Mouse (Mus musculus) intestine, embryonic 14.5 days (tissue): Measurements from ENCODE around the gene Mrgprd. TPM values are rescaled to one million over a fixed set of nuclear protein-coding genes. Genes with fewer than 3 reads are reported as not detected.
A peak's percentile ranks its signal among the peaks of the same experiment; 100 is the strongest.

Experiments
- ATAC-seq: fragments of 200-750 bp; cut with Nextera tagmentation; replicated peaks from 2 replicates; pipeline ENCODE4 v1.8.0; 2017; ENCODE audit warnings: low read depth, moderate number of reproducible peaks, moderate TSS enrichment, moderate library complexity; ENCODE audit not compliant: low FRiP score, low TSS enrichment
- DNase-seq: peaks from one replicate; pipeline ENCODE4 v3.0.0-alpha.2; 2018; ENCODE audit warnings: low spot score
- H3K27ac ChIP-seq: fragments of 300-500 bp; sonication (generic); 2 replicates; pipeline ENCODE4 v1.5.1; 2014; ENCODE audit warnings: low read depth, mild to moderate bottlenecking, control low read depth
- H3K27me3 ChIP-seq: fragments of 300-500 bp; sonication (generic); replicated peaks from 2 replicates; pipeline ENCODE4 v1.6.1; 2014; ENCODE audit warnings: low read length, control low read depth; ENCODE audit not compliant: control insufficient read depth, insufficient read depth
- H3K36me3 ChIP-seq: fragments of 300-500 bp; sonication (generic); 2 replicates; pipeline ENCODE4 v1.6.1; 2014; ENCODE audit warnings: low read length, control low read depth; ENCODE audit not compliant: control insufficient read depth, insufficient read depth
- H3K4me1 ChIP-seq: fragments of 300-500 bp; sonication (generic); replicated peaks from 2 replicates; pipeline ENCODE4 v1.6.1; 2014; ENCODE audit warnings: low read length, control low read depth, mixed read lengths; ENCODE audit not compliant: control insufficient read depth, insufficient read depth
- H3K4me2 ChIP-seq: fragments of 300-500 bp; sonication (generic); 2 replicates; pipeline ENCODE4 v1.6.1; 2014; ENCODE audit warnings: low read length
- H3K4me3 ChIP-seq: fragments of 300-500 bp; sonication (generic); 2 replicates; pipeline ENCODE4 v1.5.1; 2014; ENCODE audit warnings: low read depth, low read length, control low read depth, mixed read lengths
- H3K9ac ChIP-seq: fragments of 300-500 bp; sonication (generic); 2 replicates; pipeline ENCODE4 v1.6.1; 2014; ENCODE audit warnings: mild to moderate bottlenecking, low read length
- H3K9me3 ChIP-seq: fragments of 300-500 bp; sonication (generic); 2 replicates; pipeline ENCODE4 v1.6.1; 2016; ENCODE audit warnings: low read length, control low read depth; ENCODE audit not compliant: control insufficient read depth
- WGBS: fragments of 180-500 bp; shearing (Covaris S2); extraction: QIAGEN DNeasy Blood & Tissue Kit; methylation state at CpG from one replicate; pipeline ENCODE4 v1.1.7; 2014; 5-methylcytosine and 5-hydroxymethylcytosine counted together
- polyA plus RNA-seq: library from polyadenylated mRNA; unstranded; fragments of >200 nt; fragmentation: Nextera tagmentation; extraction: Ambion mirVana; gene quantifications from 2 replicates; pipeline ENCODE4 v1.2.1, GENCODE M21; 2014

Mrgprd gene
- polyA plus RNA-seq, 1 experiment from 2014 or later = not detected

- Histone ChIP-seq H3K9me3 (no peaks in the 10 kb centered on the region), H3K36me3 (no peaks in the 10 kb centered on the region), H3K4me2 (no peak overlapping the region), H3K27ac (no peak overlapping the region), H3K9ac (no peak overlapping the region), H3K27me3 (no peaks in the 10 kb centered on the region), H3K4me1 (peaks cover 2% of the 10 kb centered on the region; the same call in 1 of the 2 replicates), H3K4me3 (no peak overlapping the region)
- 68% methylated on average over 2 of the region's 2 CpGs for WGBS
- DNase-seq = no peak
- ATAC-seq = no peak
These were observed 16.0 kb downstream of the Mrgprd start for GRCm38 (mm10) chr7:145330641-145331040.

DNA sequence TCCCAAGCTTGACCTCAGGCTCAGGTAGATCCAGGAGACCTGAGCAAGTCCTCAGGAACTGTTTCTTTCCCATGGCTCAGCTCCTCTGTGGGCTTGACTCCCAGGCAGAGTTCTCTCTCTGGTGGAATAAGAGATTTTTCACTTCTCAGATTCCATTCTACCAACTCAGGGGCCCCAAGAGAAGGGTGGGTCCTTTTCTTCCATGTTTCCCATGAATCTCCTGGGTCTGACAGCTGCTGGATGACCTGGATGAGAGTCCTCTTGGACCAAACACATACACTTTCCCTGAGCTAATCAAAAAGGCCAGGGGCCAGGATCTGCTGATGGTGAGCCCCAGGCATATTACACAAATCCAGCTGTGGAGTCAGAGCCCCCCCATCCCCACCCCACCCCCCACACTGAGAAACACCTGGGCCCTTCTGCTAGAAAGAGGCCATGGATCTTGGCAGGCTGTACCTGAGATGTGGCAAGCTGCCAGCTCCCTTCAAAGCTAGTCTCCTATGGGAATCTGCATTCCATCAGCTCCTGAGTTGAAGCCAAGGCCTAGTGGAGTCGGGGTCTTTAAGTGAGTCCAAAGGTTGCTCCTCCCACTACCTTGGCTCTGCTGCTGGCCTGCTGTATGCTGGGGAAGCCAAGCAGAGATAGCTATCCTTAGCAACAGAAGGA lies 17.9 kb downstream of the Mrgprd start:
- no peak for DNase-seq
- no peak overlapping the region for H3K27ac ChIP-seq
- ATAC-seq = peak; percentile 22; the same call in 1 of the 2 replicates

GRCm38 (mm10) chr7:145333936-145334335 lies 19.3 kb downstream of the Mrgprd start:
- Histone ChIP-seq H3K27me3 (no peaks in the 10 kb centered on the region), H3K9me3 (no peaks in the 10 kb centered on the region), H3K4me2 (no peak overlapping the region), H3K27ac (no peak overlapping the region), H3K4me3 (no peak overlapping the region), H3K9ac (no peak overlapping the region), H3K36me3 (no peaks in the 10 kb centered on the region), H3K4me1 (peaks cover 2% of the 10 kb centered on the region; the same call in 1 of the 2 replicates)
- ATAC-seq (no peak), DNase-seq (no peak)
- whole genome bisulfite sequencing = 78% methylated on average over 6 of the region's 6 CpGs

More for the DNA sequence above, 17.9 kb downstream of the Mrgprd start:
- Histone ChIP-seq H3K4me1 (peaks cover 2% of the 10 kb centered on the region; the same call in 1 of the 2 replicates), H3K9ac (no peak overlapping the region), H3K27me3 (no peaks in the 10 kb centered on the region), H3K4me3 (no peak overlapping the region), H3K9me3 (no peaks in the 10 kb centered on the region), H3K36me3 (no peaks in the 10 kb centered on the region), H3K4me2 (no peak overlapping the region)
- WGBS = 41% methylated on average over 1 of the region's 1 CpGs

DNA sequence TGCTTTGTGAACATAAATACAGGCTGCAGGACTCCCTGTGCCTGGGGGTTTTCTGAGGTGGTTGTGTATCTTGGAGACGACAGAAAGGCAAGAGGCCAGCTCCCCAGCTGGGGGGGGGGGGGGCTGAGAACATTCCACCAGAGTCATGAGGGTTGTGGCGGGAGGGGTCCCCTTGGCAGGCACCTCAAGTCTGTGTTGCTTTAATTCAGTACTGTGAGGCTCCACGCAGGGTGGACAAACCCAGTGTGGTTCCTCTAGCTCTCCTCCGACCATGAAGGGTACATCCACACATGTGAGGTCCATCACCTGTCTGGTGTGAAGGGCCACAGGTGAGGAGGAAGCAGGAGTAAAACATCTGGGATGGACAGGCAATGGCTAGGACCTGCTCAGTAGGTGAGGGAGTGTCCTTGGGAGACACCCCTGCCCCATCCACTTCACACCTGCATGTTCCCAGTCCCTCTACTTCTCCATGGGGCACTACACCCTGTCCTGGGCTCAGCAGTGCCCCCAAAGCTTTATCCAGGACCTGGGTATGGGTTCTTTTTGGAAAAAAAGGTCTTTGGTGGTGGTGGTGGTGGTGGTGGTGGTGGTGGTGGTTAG lies 19.9 kb downstream of the Mrgprd start:
- no peaks in the 10 kb centered on the region for H3K36me3 ChIP-seq
- ATAC-seq (no peak), DNase-seq (no peak)
- H3K4me2 ChIP-seq = no peak overlapping the region
- H3K9me3 ChIP-seq = no peaks in the 10 kb centered on the region
- peaks cover 2% of the 10 kb centered on the region; the same call in 1 of the 2 replicates for H3K4me1 ChIP-seq
- H3K27ac ChIP-seq = no peak overlapping the region
- H3K27me3 ChIP-seq = no peaks in the 10 kb centered on the region
- WGBS = 43% methylated on average over 4 of the region's 4 CpGs
- H3K4me3 ChIP-seq = no peak overlapping the region
- no peak overlapping the region for H3K9ac ChIP-seq

GRCm38 (mm10) chr7:145335199-145335598 lies 20.6 kb downstream of the Mrgprd start:
- H3K27ac ChIP-seq = no peak overlapping the region
- no peaks in the 10 kb centered on the region for H3K36me3 ChIP-seq
- no peak for ATAC-seq
- H3K9ac ChIP-seq = no peak overlapping the region
- H3K27me3 ChIP-seq = no peaks in the 10 kb centered on the region
- H3K9me3 ChIP-seq = no peaks in the 10 kb centered on the region
- DNase-seq = no peak
- peaks cover 2% of the 10 kb centered on the region; the same call in 1 of the 2 replicates for H3K4me1 ChIP-seq
- H3K4me3 ChIP-seq = no peak overlapping the region
- H3K4me2 ChIP-seq = no peak overlapping the region

DNA sequence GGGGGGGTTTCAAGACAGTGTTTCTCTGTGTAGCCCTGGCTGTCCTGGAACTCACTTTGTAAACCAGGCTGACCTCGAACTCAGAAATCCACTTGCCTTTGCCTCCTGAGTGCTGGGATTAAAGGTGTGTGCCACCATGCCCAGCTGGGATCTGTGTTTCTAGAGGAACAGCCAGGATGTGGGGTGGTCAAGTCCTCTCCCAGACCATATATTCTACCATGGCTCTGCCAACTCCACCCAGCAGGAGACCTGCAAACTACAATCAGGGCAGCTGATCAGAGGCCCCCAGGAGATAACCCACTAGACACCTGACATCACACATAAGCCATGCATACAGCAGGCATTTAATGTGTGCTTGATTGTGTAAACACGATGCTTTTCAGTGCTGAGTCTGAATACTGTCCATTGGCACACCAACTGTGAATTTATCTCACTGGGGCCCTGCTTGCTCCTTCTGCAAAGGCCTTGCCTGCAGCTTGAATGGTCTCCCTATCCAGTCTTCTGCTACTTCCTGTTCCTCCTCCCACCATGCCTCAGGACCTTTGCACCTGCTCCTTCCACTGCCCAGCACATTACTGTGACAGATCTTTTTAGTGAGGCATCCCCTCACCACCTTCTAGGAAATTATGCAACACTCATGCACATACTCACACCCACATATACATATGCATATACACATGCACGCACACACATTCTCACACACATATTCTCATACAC lies 21.1 kb downstream of the Mrgprd start:
- Histone ChIP-seq H3K27me3 (no peaks in the 10 kb centered on the region), H3K36me3 (no peaks in the 10 kb centered on the region), H3K27ac (no peak overlapping the region), H3K4me2 (no peak overlapping the region), H3K9ac (no peak overlapping the region), H3K4me3 (no peak overlapping the region), H3K9me3 (no peaks in the 10 kb centered on the region), H3K4me1 (peaks cover 2% of the 10 kb centered on the region; the same call in 1 of the 2 replicates)
- DNase-seq (no peak), ATAC-seq (no peak)
- 89% methylated on average over 3 of the region's 3 CpGs for WGBS

DNA sequence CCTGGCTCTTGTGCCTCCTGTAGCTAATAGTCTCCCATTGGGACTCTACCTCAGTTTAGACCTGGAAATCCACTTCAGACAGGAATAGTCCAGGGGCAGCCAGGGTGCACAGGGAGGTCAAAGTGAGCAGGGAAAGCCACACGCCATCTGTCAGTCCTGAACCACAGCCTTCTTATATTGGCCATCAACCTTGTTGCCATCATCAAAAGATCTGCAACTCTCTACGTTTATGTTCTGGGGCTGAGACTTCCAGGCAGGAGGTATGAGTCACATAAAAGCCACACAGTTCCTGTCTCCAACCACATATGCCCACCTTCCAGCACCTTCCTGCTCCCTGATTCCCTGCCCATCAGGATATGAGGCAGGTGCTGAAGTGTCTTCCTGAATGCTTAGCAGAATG lies 23.3 kb downstream of the Mrgprd start:
- peaks cover 1% of the 10 kb centered on the region; the same call in 1 of the 2 replicates for H3K4me1 ChIP-seq
- H3K4me2 ChIP-seq = no peak overlapping the region
- H3K9ac ChIP-seq = no peak overlapping the region
- DNase-seq (no peak), ATAC-seq (no peak)
- no peaks in the 10 kb centered on the region for H3K9me3 ChIP-seq
- no peak overlapping the region for H3K4me3 ChIP-seq
- H3K27me3 ChIP-seq = no peaks in the 10 kb centered on the region
- H3K36me3 ChIP-seq = no peaks in the 10 kb centered on the region
- 80% methylated on average over 2 of the region's 2 CpGs for WGBS
- H3K27ac ChIP-seq = no peak overlapping the region

DNA sequence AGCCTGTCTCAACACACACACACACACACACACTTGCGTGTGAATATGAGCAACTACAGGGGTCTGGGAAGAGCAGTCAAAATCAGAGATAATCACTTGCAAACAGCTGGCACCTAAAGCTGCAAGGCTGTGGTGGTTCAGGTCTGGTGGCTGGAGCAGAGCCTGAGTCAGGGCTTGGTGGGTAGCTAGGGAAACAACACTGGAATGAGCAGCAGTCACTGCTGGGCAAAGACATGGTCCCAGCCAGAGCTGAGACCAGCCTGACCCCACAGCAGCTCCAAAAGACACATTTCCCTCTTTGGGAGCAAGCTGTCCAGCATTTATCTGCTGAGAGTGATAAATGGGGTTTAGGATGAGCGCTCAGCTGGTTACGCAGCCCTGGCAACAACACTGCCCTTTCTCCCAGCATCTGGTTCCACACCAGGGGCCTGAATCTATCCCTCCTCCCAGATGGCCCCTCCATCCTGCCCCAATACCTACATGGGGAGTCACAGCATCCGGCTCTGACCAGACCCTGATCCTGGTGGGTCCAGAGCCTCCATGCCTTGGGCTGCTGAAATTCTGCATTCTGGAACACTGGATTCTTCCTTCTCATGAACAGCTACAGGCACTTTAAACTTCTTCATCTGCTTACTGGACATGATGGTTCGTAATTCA lies 25.7 kb downstream of the Mrgprd start:
- no peaks in the 10 kb centered on the region for H3K27me3 ChIP-seq
- peak; percentile 69 for DNase-seq
- no peaks in the 10 kb centered on the region for H3K4me1 ChIP-seq
- H3K4me3 ChIP-seq = no peak overlapping the region
- WGBS = 86% methylated on average over 5 of the region's 5 CpGs
- H3K36me3 ChIP-seq = no peaks in the 10 kb centered on the region
- H3K27ac ChIP-seq = no peak overlapping the region
- H3K9ac ChIP-seq = no peak overlapping the region
- H3K9me3 ChIP-seq = no peaks in the 10 kb centered on the region
- peak; percentile 19; the same call in 1 of the 2 replicates for ATAC-seq
- no peak overlapping the region for H3K4me2 ChIP-seq
